Mouse (Mus musculus) megakaryocyte progenitor cell, adult 5-6 weeks (primary cell): Measurements from ENCODE around the gene Mrpl41. TPM values are rescaled to one million over a fixed set of nuclear protein-coding genes. Genes with fewer than 3 reads are reported as not detected.
A peak's percentile ranks its signal among the peaks of the same experiment; 100 is the strongest.
"Not testable (repeated sequence)": the region's sequence is repeated elsewhere in the genome, so short reads cannot be mapped to it uniquely, and the experiment has no call there.

Source experiments
- ATAC-seq: replicated peaks from 2 replicates; pipeline ENCODE4 v1.8.0; 2016; ENCODE audit warnings: mild to moderate bottlenecking, moderate TSS enrichment, inconsistent platforms; ENCODE audit not compliant: poor library complexity
- total RNA-seq, 2 experiments: library from RNA; stranded (forward) in 1 of 2; stranded (reverse) in 1 of 2; fragments of 157-497, 149-512 nt in 1 of 2; fragments of 200-1000 nt in 1 of 2; gene quantifications; 2 replicates each; pipeline versions ENCODE4 v1.2.3 to v1.2.4; 2015 to 2017

Gene Mrpl41
- total RNA-seq (2015) (70.4 and 82.4 TPM in 2 replicates), total RNA-seq (2017) (117 and 161 TPM in 2 replicates)

GRCm38 (mm10) chr2:24974906-24975703 lies at the start of gene Mrpl41:
TSS of gene Mrpl41 (minus strand) at chr2:24975098.
- peak; percentile 78 for ATAC-seq

DNA sequence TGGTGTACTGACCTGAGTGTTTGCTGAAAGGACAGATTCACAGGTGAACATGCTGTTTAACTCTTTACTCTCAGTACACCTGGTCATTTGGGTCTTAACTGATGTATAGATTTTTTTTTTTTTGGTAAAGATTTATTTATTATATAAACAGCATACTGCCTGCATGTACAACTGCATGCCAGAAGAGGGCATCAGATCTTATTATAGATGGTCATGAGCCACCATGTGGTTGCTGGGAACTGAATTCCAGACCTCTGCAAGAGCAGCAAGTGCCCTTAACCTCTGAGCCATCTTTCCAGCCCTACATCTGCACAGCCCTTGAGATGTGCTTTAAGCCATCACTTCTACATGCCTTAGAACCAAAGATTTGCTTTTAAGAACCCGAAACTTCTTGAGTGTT lies 47.8 kb upstream of the Mrpl41 start:
- ATAC-seq, result no peak

DNA sequence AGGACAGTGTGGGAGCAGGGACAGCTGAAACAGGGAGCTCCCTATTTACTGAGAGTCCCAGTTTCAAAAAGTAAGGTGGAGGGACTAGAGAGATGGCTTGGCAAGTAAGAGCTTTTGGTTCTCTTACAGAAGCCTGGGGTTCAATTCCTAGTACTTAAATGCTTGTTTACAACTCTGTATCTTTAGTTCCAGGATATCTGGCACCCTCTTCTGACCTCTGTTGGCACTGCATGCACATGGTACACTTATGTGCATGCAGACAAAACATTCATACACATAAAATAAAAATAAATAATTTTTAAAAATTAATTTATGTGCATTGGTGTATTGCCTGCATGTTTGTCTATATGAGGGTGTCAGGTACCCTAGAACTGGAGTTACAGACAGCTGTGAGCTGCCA lies 33.4 kb upstream of the Mrpl41 start:
- ATAC-seq, result 0 out of 2 replicates have a peak, but pooled peaks have one; percentile 46

DNA sequence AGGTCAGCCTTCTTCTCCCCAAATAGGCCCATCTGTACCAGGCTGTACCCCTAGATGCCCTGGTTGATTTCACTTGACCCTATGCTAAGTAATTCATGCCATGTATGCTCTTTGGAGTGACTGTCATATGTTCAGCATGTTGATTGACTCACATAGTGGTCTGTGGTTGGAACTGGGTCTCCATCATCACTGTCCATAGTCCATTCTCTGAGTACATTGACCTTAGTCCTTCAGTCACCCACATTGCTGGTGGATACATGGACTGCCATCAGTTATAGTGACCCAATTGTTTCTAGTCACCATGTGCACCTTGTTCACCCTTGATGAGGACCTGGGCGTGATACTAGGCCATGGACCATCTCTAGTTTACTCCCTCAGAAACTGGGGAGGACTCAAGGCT lies 31.9 kb upstream of the Mrpl41 start:
- no peak for ATAC-seq

DNA sequence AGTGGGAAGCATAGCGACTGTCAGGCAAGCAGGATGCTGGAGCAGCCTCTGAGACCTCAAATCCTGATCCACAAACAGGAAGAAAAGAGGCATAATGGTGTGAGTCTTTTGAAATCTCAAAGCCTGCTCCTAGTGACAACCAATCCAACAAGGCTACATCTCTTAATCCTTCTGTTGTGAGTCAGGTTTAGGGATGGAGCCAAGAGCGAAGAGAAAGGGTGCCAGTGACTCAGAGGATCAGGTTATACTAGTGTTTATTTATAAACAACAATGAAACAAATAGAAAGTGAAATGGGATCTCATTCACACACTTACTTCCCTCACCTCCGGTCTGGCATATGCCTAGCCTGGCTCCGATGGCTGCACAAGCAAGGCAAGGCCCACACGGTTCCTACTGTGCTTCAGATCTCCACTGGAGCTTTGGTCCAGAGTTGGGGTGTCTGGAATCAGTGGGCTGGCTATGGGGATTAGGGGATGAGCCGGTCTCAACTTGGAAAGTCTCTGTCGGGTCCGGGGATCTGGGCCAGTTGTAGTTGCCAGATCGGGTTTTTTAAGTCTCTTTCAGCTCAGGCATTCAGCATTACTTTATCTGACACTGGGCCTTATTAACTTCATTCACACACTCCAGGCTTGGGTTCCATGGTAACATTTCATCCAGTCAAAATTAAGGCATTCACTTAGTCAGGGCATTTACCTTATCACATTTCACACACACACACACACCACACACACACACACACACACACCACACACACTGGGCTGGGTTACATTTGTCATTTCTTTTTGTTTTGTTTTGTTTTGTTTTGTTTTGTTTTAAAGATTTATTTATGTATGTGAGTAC lies 29.3 kb upstream of the Mrpl41 start:
- no peak for ATAC-seq

GRCm38 (mm10) chr2:25000544-25001235 lies 25.8 kb upstream of the Mrpl41 start:
- ATAC-seq, result peak; percentile 77

DNA sequence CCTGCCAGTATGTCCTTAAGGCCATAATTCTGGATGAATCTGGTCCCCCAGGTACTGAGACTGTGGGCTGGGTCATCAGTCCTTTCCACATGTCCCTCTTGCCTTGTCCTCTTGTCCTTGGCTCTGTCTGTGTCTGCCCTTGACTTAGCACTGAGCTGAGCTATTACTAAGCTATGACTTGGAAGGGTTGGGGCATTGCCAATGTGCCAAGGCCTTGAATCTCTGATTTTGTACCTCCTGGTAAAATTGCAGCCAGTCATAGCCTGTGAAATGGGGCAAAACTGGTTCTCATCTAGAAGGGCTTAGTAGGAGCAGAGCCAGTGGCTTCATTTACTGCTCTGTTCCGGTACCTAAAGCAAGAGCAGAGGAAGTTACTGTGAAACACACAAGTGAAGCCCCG lies 21.6 kb upstream of the Mrpl41 start:
- no peak for ATAC-seq

DNA sequence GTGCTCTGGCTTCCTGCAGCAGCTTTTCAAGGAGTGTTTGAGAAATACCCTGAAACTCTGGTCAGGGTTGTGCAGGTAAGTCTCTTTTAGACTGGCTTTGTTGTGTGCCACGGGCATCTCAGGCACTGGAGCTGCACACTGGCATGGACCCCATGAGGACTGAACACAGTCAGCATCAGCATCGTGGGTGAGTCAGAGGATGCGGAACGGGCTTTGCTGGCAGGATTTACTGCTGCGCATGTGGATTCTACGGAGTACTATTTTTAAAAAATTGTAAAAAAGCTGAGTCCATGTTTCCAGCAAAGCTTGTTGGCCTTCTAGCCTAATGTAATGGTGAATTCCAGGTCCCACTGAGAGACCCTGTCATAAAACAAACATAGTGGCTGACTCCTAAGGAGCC lies 20.4 kb upstream of the Mrpl41 start:
- no peak for ATAC-seq

DNA sequence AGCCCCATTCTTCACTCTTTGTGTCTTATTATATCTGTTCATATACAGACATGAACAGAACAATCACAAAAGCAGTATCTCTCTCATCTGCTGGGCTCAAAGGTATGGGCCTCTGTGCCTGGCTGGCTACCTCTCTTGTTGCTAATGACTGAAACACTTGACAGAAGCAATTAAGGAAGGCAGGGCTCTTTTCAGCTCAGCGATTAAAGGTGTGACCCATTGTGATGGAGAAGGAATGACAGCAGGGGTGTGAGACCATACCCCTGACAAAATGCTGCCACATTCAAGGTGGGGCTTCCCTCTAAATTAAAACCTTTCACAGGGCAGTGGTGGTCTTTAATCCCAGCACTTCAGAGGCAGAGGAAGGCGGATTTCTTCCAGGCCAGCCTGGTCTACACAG lies 12.9 kb upstream of the Mrpl41 start:
- ATAC-seq, result no peak

GRCm38 (mm10) chr2:24976960-24977359 lies 2.1 kb upstream of the Mrpl41 start:
- ATAC-seq, result peak; percentile 23

DNA sequence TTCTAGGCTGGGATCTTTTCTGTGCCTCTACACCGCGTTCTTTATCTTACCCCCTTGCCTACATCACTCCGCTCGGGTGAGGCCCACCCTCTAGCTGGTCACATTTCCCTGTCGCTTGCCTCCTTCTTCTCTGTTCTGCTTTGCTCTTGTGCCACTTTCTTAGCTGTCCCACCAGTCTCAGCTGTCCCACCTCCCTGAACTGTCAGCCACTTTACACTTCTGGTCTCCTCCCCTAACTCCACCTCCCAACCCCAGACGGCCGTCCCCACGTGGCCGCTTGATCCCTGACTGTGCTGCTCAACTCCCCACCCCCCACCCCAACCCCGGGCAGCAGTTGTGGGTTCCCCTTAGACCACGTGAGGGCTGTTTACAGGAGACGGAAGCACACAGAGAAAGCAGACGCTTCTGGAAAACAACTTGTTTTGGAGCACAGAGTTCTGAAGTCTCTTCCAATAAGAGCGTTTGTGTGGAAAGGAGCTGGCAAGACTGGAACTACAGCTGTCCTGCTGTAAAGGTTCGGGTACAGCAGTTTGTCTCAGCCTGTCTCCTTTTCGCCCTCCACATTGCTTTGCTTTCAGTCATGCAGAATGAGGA lies 903 bp upstream of the Mrpl41 start, which contains the start of gene Pnpla7:
Pnpla7 (plus strand) TSS at position 330 of the 594 bp plus-strand sequence.
- peak; percentile 68 for ATAC-seq

DNA sequence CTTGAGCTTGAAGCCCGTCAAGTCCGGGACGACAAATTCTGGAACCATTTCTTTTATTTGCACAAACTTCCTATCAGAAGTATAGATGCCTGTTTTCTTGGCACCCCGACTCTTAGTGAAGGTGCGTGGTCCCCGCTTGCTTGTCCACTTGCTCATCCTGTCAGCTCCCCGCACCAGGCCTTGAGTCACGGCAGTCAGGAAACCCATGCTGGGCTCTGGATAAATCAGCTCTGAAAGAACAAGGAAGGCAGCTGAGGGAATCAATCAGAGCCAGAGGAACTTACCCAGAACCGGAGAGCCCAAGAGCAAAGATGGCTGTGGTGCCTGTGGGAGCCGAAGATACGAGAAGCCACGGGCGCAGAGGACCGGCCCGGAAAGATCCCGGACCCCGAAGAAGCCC lies 446 bp downstream of the Mrpl41 start:
- not testable (repeated sequence) for ATAC-seq

DNA sequence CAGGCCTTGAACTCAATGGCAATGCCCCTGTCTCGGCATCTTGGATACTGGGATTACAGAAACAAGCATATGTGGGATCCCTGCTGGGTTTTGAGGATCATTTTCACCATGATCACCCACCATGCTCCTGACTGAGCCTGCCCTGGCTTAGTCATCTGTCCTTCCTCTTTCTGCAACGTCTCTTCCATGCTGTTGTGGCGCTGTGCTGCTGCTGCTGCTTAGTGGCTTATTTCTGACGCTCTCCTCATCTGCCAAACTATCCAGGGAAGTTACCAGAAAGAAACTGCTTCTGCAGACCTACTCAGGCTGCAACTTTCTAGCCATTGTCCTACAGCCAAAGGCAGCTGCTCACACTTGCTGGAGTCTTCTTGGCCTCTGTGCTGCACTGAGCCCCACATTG lies 4.5 kb downstream of the Mrpl41 start:
- no peak for ATAC-seq

DNA sequence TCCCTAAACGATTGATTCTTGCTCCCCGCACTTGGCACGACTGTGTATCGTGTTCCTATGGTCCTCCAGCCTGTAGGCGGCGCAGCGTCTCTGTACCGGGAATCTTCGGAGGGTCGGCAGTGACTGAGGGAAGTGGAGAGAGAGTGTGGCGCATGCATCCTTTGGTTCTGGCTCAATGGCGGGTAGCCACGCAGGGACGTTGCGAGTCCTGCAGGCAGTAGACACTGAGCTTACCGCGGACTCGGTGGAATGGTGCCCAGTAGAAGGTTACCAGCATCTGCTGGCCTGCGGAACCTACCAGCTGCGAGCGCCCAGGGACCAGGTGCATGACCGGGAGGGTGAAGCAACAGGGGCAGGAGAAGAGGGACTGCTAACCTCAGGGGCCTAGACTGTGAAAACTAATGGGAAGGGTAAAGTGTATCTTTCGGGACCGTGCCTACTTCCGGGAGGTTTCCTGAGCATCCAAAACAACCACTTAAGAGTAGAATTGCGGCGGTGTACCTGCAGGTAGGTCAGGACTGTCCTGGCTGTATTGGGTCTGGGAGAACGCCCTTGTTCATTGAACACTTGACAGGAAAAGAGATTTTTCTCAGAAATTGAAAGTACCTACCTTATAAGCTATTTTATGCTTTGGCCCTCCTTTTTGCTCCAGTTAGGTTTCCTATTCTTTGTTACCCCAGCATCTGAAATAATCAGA lies 12.4 kb downstream of the Mrpl41 start, which contains the start of gene Dph7:
Dph7 (plus strand) TSS at position 97 of the 697 bp plus-strand sequence.
- ATAC-seq, result peak; percentile 99

DNA sequence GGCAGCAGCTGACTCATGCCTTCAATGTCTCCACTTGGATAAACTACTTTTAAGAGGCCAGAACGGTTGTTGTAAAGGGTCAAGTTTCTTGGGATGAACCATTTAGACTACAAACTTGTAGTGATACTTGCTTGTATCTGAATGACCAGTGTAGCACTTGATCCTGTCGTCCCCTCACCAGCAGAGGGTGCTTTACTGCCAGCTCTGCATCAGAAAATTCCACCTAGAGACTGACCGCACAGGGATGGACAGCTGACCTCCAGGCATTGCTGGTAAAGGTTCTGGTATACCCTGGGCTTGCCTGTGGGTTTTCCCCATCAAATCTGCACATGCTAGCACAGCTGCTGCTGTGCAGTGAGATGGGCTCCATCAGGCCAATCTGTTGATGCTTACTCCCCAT lies 14.0 kb downstream of the Mrpl41 start:
- no peak for ATAC-seq

DNA sequence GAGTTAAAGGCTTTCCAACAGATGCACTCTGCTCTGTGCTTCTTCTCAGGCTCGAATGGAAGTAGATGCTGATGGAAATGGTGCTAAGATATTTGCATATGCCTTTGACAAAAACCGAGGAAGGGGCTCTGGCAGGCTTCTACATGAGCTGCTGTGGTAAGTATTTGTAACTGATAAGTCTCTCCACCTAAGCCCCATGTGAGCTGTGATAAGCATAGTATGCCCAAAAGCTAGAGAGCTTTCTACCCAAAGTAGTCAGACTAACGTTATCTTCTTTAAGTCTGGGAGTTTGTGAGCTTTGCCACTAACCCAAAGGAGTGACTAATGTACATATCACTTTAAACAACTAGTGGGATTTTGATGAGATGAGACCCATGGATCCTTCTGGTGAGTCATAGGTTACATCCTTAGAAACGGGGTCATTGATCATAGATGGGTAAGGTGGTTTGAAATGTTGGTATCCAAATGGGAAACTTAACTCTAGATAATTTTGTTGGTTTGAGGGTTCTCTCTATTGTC lies 22.3 kb downstream of the Mrpl41 start:
- ATAC-seq, result 0 out of 2 replicates have a peak, but pooled peaks have one; percentile 12

DNA sequence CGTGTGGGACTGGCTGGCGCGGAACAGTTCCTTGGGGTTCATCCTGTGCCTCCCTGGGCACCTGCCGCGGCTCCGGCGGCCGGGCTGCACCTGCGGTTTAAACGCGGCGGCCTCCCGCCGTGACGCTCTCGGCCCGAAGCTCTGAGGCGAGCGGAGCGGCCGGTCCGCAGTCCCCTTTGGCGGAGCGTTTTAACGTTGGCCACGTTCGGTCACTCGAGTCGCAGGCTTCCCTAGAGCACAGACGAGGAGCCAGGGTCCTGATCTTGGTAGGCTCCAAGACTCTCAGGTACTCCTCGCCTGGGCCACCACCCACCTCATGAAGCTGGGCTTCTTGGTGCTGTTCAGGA lies 24.7 kb downstream of the Mrpl41 start:
- 0 out of 2 replicates have a peak, but pooled peaks have one; percentile 5 for ATAC-seq

DNA sequence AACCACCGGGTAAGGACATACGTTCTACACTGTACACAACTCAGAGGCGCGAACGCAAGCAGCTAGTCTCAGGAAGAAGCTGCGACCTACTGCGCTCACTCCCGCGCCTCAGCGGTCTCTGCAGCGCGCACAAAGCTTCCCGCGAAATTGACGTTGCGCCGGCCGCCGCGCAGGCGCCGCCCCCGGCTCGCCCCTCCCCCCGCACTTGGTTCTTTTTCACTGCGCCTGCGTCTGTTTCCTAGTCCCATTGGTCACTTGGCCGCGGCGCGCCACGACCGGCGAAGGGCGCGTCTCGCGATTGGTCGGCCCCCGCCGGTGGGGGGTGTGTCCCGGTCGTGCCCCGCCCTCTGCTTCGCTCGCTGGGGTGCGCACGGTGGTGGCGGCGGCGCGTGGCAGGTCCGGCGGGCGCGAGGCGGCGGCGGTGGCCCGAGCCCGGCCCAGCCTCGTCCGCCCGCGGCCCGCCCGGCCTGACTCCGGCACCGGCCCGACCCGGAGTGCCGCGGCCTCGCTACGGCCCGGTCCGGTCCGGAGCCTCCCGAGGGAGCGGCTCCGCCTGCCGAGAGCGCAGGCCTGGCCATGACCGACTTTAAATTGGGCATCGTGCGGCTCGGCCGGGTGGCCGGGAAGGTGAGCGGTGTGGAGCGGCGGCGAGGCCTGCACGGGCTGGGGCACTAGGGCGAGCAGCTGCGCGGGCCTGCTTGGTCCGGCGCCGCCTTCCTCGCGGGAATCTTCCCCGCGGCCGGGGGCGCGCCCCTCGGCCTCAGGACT lies 25.3 kb downstream of the Mrpl41 start, which contains the start of gene Zmynd19:
Zmynd19 (plus strand) TSS at position 372 of the 768 bp plus-strand sequence.
- ATAC-seq, result peak; percentile 98

- ATAC-seq, result peak; percentile 81
These were observed 30.6 kb downstream of the Mrpl41 start for GRCm38 (mm10) chr2:24944304-24944703.
